Mouse (Mus musculus) spleen, adult 2 months (tissue): ENCODE measurements around the gene Dpp9. TPM values are rescaled to one million over a fixed set of nuclear protein-coding genes. Genes with fewer than 3 reads are reported as not detected.

Experiments used
- DNase-seq, 2 experiments: peaks; one replicate each; pipeline versions ENCODE4 v3.0.0 to v3.0.0-alpha.2; 2012 to 2021; ENCODE audit warnings: low spot score in 2 of 2, low read depth in 1 of 2
- H3K27ac ChIP-seq: fragments of 200-500 bp; 2 replicates; pipeline ENCODE4 v1.5.1; 2012; ENCODE audit warnings: low read length, inconsistent platforms; ENCODE audit not compliant: insufficient read depth
- H3K27me3 ChIP-seq: fragments of 200-500 bp; 2 replicates; pipeline ENCODE4 v1.6.1; 2012; ENCODE audit warnings: mild to moderate bottlenecking, moderate library complexity, low read length, inconsistent platforms; ENCODE audit not compliant: control insufficient read depth, insufficient read depth
- H3K36me3 ChIP-seq: fragments of 200-500 bp; 2 replicates; pipeline ENCODE4 v1.6.1; 2012; ENCODE audit warnings: mild to moderate bottlenecking, low read length, inconsistent platforms; ENCODE audit not compliant: control insufficient read depth, insufficient read depth
- H3K4me1 ChIP-seq: fragments of 200-500 bp; 2 replicates; pipeline ENCODE4 v1.6.1; 2011; ENCODE audit warnings: inconsistent platforms; ENCODE audit not compliant: control insufficient read depth, insufficient read depth, insufficient read length
- H3K4me3 ChIP-seq: fragments of 200-500 bp; 2 replicates; pipeline ENCODE4 v1.5.1; 2011; ENCODE audit warnings: mild to moderate bottlenecking, inconsistent platforms; ENCODE audit not compliant: insufficient read depth, insufficient read length; ENCODE audit errors: extremely low read depth
- CTCF ChIP-seq: fragments of 200-500 bp; IDR thresholded peaks from 2 replicates; pipeline ENCODE4 v1.5.1; 2011; ENCODE audit warnings: mild to moderate bottlenecking, inconsistent platforms; ENCODE audit not compliant: insufficient read depth, insufficient read length, insufficient replicate concordance; ENCODE audit errors: extremely low read depth
- POLR2A ChIP-seq: fragments of 200-500 bp; IDR thresholded peaks from 2 replicates; pipeline ENCODE4 v1.6.1; 2011; ENCODE audit warnings: low read depth, low read length, inconsistent platforms
- WGBS: fragments of 180-500 bp; shearing (Covaris S2); methylation state at CpG from one replicate; pipeline ENCODE4 v1.1.7; 2018; 5-methylcytosine and 5-hydroxymethylcytosine counted together
- polyA plus RNA-seq: library from polyadenylated mRNA; depleted of rRNA; stranded (reverse); fragments of >200 nt; gene quantifications from 2 replicates; pipeline ENCODE4 v1.2.3, GENCODE M21; 2012

Gene Dpp9
- polyA plus RNA-seq, 1 experiment = 34.4 TPM

- WGBS = 17% methylated on average over 9 of the region's 9 CpGs
- Histone ChIP-seq H3K36me3 (peaks cover 18% of the 10 kb centered on the region), H3K27ac (no peak overlapping the region), H3K4me1 (peaks cover 21% of the 10 kb centered on the region), H3K27me3 (no peaks in the 10 kb centered on the region), H3K4me3 (no peak overlapping the region)
- TF ChIP-seq CTCF = no peak
- TF ChIP-seq POLR2A = no peak
- DNase-seq = peak in 1 of 2 experiments; percentile 29
Measured at GRCm38 (mm10) chr17:56255429-56255828, 36.7 kb upstream of the Dpp9 start.

GRCm38 (mm10) chr17:56254695-56255094 lies 36.0 kb upstream of the Dpp9 start:
- DNase-seq = no peak
- Histone ChIP-seq H3K27me3 (no peaks in the 10 kb centered on the region), H3K36me3 (peaks cover 12% of the 10 kb centered on the region), H3K4me1 (peaks cover 20% of the 10 kb centered on the region), H3K27ac (no peak overlapping the region), H3K4me3 (no peak overlapping the region)
- TF ChIP-seq CTCF (no peak), POLR2A (no peak)
- 91% methylated on average over 4 of the region's 4 CpGs for WGBS

GRCm38 (mm10) chr17:56251136-56251829 lies 32.6 kb upstream of the Dpp9 start:
- WGBS = 2% methylated on average over 6 of the region's 6 CpGs
- H3K36me3 ChIP-seq = no peaks in the 10 kb centered on the region
- H3K4me3 ChIP-seq = no peak overlapping the region
- no peak overlapping the region for H3K27ac ChIP-seq
- no peaks in the 10 kb centered on the region for H3K27me3 ChIP-seq
- no peak for TF ChIP-seq POLR2A
- TF ChIP-seq CTCF = peak; percentile 59; the same call in 1 of the 2 replicates
- H3K4me1 ChIP-seq = peaks cover 3% of the 10 kb centered on the region; the same call in 1 of the 2 replicates
- peak; percentile 58 to 71 for DNase-seq

GRCm38 (mm10) chr17:56245608-56246007 lies 26.9 kb upstream of the Dpp9 start:
- Histone ChIP-seq H3K36me3 (no peaks in the 10 kb centered on the region), H3K27me3 (no peaks in the 10 kb centered on the region; the same call in 1 of the 2 replicates), H3K4me1 (no peaks in the 10 kb centered on the region), H3K27ac (no peak overlapping the region), H3K4me3 (no peak overlapping the region)
- no peak for TF ChIP-seq CTCF
- no peak for TF ChIP-seq POLR2A
- 80% methylated on average over 7 of the region's 7 CpGs for WGBS
- DNase-seq = no peak

- H3K4me1 ChIP-seq = no peaks in the 10 kb centered on the region
- H3K36me3 ChIP-seq = no peaks in the 10 kb centered on the region
- no peak for TF ChIP-seq POLR2A
- TF ChIP-seq CTCF = no peak
- H3K27me3 ChIP-seq = no peaks in the 10 kb centered on the region; the same call in 1 of the 2 replicates
- no peak overlapping the region for H3K4me3 ChIP-seq
- WGBS = 6% methylated on average over 33 of the region's 33 CpGs
- H3K27ac ChIP-seq = no peak overlapping the region
- peak; percentile 43 to 76 for DNase-seq
Measured at GRCm38 (mm10) chr17:56241541-56242401, 23.1 kb upstream of the Dpp9 start.

GRCm38 (mm10) chr17:56233818-56234469 lies 15.2 kb upstream of the Dpp9 start:
- Histone ChIP-seq H3K27ac (no peak overlapping the region), H3K36me3 (no peaks in the 10 kb centered on the region), H3K4me3 (no peak overlapping the region), H3K27me3 (no peaks in the 10 kb centered on the region), H3K4me1 (no peaks in the 10 kb centered on the region)
- WGBS = 7% methylated on average over 14 of the region's 14 CpGs
- TF ChIP-seq POLR2A (no peak), CTCF (no peak)
- no peak for DNase-seq

GRCm38 (mm10) chr17:56233389-56233788 lies 14.7 kb upstream of the Dpp9 start:
- DNase-seq = no peak
- Histone ChIP-seq H3K27ac (no peak overlapping the region), H3K36me3 (no peaks in the 10 kb centered on the region), H3K4me3 (no peak overlapping the region), H3K4me1 (no peaks in the 10 kb centered on the region), H3K27me3 (no peaks in the 10 kb centered on the region)
- 67% methylated on average over 8 of the region's 8 CpGs for WGBS
- TF ChIP-seq POLR2A = no peak
